27 mouse cellular contexts compared by ENCODE assay signal in genomic region chr16:38609092-38609491, GRCm38 (mm10). TPM values are rescaled to one million over a fixed set of nuclear protein-coding genes. Genes with fewer than 3 reads are reported as not detected.
DNase-seq lines count a peak whose midpoint lies in the region; ATAC-seq and TF ChIP-seq lines count a peak whose summit lies in the region.
"Had no signal": no experiment of that assay in that cellular context is flagged by ENCODE, and none has a peak within 500 bp of the region (broad histone marks: within the 10 kb centered on the region; RNA-seq: fewer than 3 reads in every experiment).

No protein-coding gene starts in this region.

- WGBS in hindbrain, embryonic 10.5 days, result 64% methylated on average over 18 of the region's 18 CpGs
- 73% methylated on average over 18 of the region's 18 CpGs for WGBS in hindbrain, postnatal 0 days
- 80% methylated on average over 18 of the region's 18 CpGs for WGBS in forebrain, postnatal 0 days

- no peak overlapping the region for H3K4me3 ChIP-seq in hindbrain, embryonic 10.5 days
- no peak overlapping the region for H3K4me3 ChIP-seq in hindbrain, postnatal 0 days (ENCODE audit: low read length)
- H3K4me3 ChIP-seq in ES-E14 (ENCODE audit: insufficient read depth in 1 of 2, low read depth in 1 of 2, low read length in 2 of 2, poor library complexity in 1 of 2, severe bottlenecking in 1 of 2), result peak overlapping the region; percentile 43 to 45
- no peak overlapping the region for H3K4me3 ChIP-seq in forebrain, postnatal 0 days (ENCODE audit: low read depth, low read length)
- H3K4me3 ChIP-seq: embryonic facial prominence, embryonic 13.5 days; erythroblast, embryonic 14.5 days; forebrain, embryonic 12.5 days; limb, embryonic 13.5 days; liver, embryonic 12.5 days had no signal

- no peaks in the 10 kb centered on the region for H3K27me3 ChIP-seq in hindbrain, embryonic 10.5 days (ENCODE audit: insufficient read depth, poor library complexity, severe bottlenecking)
- H3K27me3 ChIP-seq in hindbrain, postnatal 0 days (ENCODE audit: insufficient read depth, low read length), result no peaks in the 10 kb centered on the region
- H3K27me3 ChIP-seq in forebrain, postnatal 0 days (ENCODE audit: insufficient read depth, low read length), result no peaks in the 10 kb centered on the region
- H3K27me3 ChIP-seq: embryonic facial prominence, embryonic 13.5 days; forebrain, embryonic 12.5 days; limb, embryonic 13.5 days; liver, embryonic 12.5 days had no signal

- no peak for TF ChIP-seq CTCF in hindbrain, postnatal 0 days (IDR thresholded peaks at IDR 0.05; ENCODE audit: low read depth)
- no peak for TF ChIP-seq CTCF in forebrain, postnatal 0 days (IDR thresholded peaks at IDR 0.05; ENCODE audit: low read depth)

- peak; percentile 14 for DNase-seq in hindbrain, embryonic 10.5 days (ENCODE audit: low spot score)
- DNase-seq in hindbrain, postnatal 0 days (ENCODE audit: low spot score), result no peak
- peak; percentile 10 to 19 for DNase-seq in kidney, postnatal 4 days
- DNase-seq in kidney, adult 9 months, result no peak
- DNase-seq in ES-E14 (ENCODE audit: low read depth, low spot score), result no peak
- DNase-seq in gastrocnemius, adult 18-20 months (ENCODE audit: low spot score), result no peak
- DNase-seq in forebrain, postnatal 0 days, result no peak
- DNase-seq: adrenal gland, adult 8-10 months; cerebellum, adult 2 months; cerebellum, postnatal 14 days; heart, postnatal 14 days; kidney, postnatal 14 days; liver, postnatal 0 days; lung, postnatal 4 days; right cerebral cortex, postnatal 25 days; spleen, adult 18-20 months; thymus, adult 2 months; thymus, postnatal 36 days had no signal

- H3K36me3 ChIP-seq in hindbrain, embryonic 10.5 days, result peaks cover 35% of the 10 kb centered on the region
- H3K36me3 ChIP-seq in hindbrain, postnatal 0 days (ENCODE audit: insufficient read depth, low read length), result no peaks in the 10 kb centered on the region; the same call in 1 of the 2 replicates
- no peaks in the 10 kb centered on the region for H3K36me3 ChIP-seq in ES-E14 (ENCODE audit: control insufficient read depth, insufficient read depth, low read length, poor library complexity, severe bottlenecking)
- no peaks in the 10 kb centered on the region for H3K36me3 ChIP-seq in forebrain, postnatal 0 days (ENCODE audit: insufficient read depth)
- H3K36me3 ChIP-seq: forebrain, embryonic 12.5 days had no signal

- no peak overlapping the region for H3K27ac ChIP-seq in hindbrain, embryonic 10.5 days
- H3K27ac ChIP-seq in hindbrain, postnatal 0 days, result no peak overlapping the region
- H3K27ac ChIP-seq in ES-E14 (ENCODE audit: insufficient read depth, low read depth, low read length, poor library complexity, severe bottlenecking), result no peak overlapping the region
- no peak overlapping the region for H3K27ac ChIP-seq in forebrain, postnatal 0 days (ENCODE audit: low read depth, low read length)
- H3K27ac ChIP-seq: embryonic facial prominence, embryonic 13.5 days; forebrain, embryonic 12.5 days; limb, embryonic 13.5 days; liver, embryonic 12.5 days had no signal

- ATAC-seq in hindbrain, postnatal 0 days, result no peak
- ATAC-seq in erythroid progenitor cell, adult 5-6 weeks (replicated peaks; ENCODE audit: low FRiP score, poor library complexity, severe bottlenecking), result 0 out of 2 replicates have a peak, but pooled peaks have one; percentile 30
- no peak for ATAC-seq in forebrain, postnatal 0 days
- ATAC-seq: hindbrain, embryonic 16.5 days; intestine, embryonic 16.5 days; liver, embryonic 12.5 days; liver, postnatal 0 days; midbrain, embryonic 16.5 days had no signal

- H3K9me3 ChIP-seq in hindbrain, embryonic 10.5 days, result peaks cover 9% of the 10 kb centered on the region
- no peaks in the 10 kb centered on the region for H3K9me3 ChIP-seq in hindbrain, postnatal 0 days (ENCODE audit: low read length)
- no peaks in the 10 kb centered on the region for H3K9me3 ChIP-seq in ES-E14 (ENCODE audit: control insufficient read depth, insufficient read depth, low read depth, low read length)
- no peaks in the 10 kb centered on the region for H3K9me3 ChIP-seq in forebrain, postnatal 0 days (ENCODE audit: low read length)
- H3K9me3 ChIP-seq: embryonic facial prominence, embryonic 13.5 days had no signal

- H3K4me1 ChIP-seq in hindbrain, embryonic 10.5 days (replicated peaks), result no peaks in the 10 kb centered on the region
- H3K4me1 ChIP-seq in hindbrain, postnatal 0 days (ENCODE audit: insufficient read depth, low read length), result no peaks in the 10 kb centered on the region
- H3K4me1 ChIP-seq in ES-E14 (ENCODE audit: control insufficient read depth in 2 of 2, insufficient read depth in 2 of 2, low read length in 2 of 2, poor library complexity in 1 of 2), result no peaks in the 10 kb centered on the region
- no peaks in the 10 kb centered on the region for H3K4me1 ChIP-seq in forebrain, postnatal 0 days (ENCODE audit: insufficient read depth)
- H3K4me1 ChIP-seq: forebrain, embryonic 12.5 days; liver, embryonic 12.5 days had no signal

- H3K9ac ChIP-seq in hindbrain, postnatal 0 days (replicated peaks; ENCODE audit: low read length), result no peak overlapping the region
- H3K9ac ChIP-seq in ES-E14 (ENCODE audit: insufficient read depth, low read depth, low read length, poor library complexity, severe bottlenecking), result peak overlapping the region; percentile 40
- no peak overlapping the region for H3K9ac ChIP-seq in forebrain, postnatal 0 days
- H3K9ac ChIP-seq: embryonic facial prominence, embryonic 13.5 days; forebrain, embryonic 12.5 days; limb, embryonic 13.5 days; liver, embryonic 12.5 days; liver, postnatal 0 days had no signal

- H3K4me2 ChIP-seq in hindbrain, postnatal 0 days (ENCODE audit: low read depth, low read length), result no peak overlapping the region
- no peak overlapping the region for H3K4me2 ChIP-seq in forebrain, postnatal 0 days (ENCODE audit: low read depth)
- H3K4me2 ChIP-seq: embryonic facial prominence, embryonic 13.5 days; forebrain, embryonic 12.5 days; limb, embryonic 13.5 days; liver, embryonic 12.5 days had no signal

- in situ Hi-C loops in ES-E14 (cut with MboI; ENCODE audit: low sequenced_read_pairs in 2 of 2, unreplicated experiment in 2 of 2), result no loop called here

TF ChIP-seq in ES-E14, 5 proteins besides CTCF, POLR2A, EP300 and RAD21:
- TF ChIP-seq MAFK (IDR thresholded peaks at IDR 0.05; ENCODE audit: insufficient read depth, low read depth, low read length), result no peak
- TF ChIP-seq HCFC1 (IDR thresholded peaks at IDR 0.05; ENCODE audit: borderline replicate concordance, insufficient read depth, low read length), result no peak
- no peak for TF ChIP-seq ZC3H11A (IDR thresholded peaks at IDR 0.05; ENCODE audit: borderline replicate concordance, low read depth, low read length)
- no peak for TF ChIP-seq CHD2 (IDR thresholded peaks at IDR 0.05; ENCODE audit: low read depth, low read length)
- no peak for TF ChIP-seq ZNF384 (IDR thresholded peaks at IDR 0.05; ENCODE audit: low read depth, low read length)

RNA-seq across cellular contexts. Expression of gene Tmem39a, which starts 50.6 kb away (rescaled TPM):
- 69.4 and 92.4 TPM in 2 replicates for polyA plus RNA-seq in hindbrain, embryonic 10.5 days (2016; fragmentation: Nextera tagmentation; extraction: Ambion mirVana)
- 13.5 and 27.2 TPM in 2 replicates for total RNA-seq in hindbrain, postnatal 0 days (2014; rRNA removed)
- polyA plus RNA-seq in hindbrain, postnatal 0 days (2015; fragmentation: Nextera tagmentation; extraction: Ambion mirVana), result 15.4 and 17.6 TPM in 2 replicates
- total RNA-seq in ES-E14 (2012; rRNA removed), result 124 and 141 TPM in 2 replicates
- total RNA-seq in erythroid progenitor cell, adult 5-6 weeks (2015; ENCODE audit: low replicate concordance), result 28.5 and 33.9 TPM in 2 replicates
- 5.3 and 16.8 TPM in 2 replicates for total RNA-seq in erythroid progenitor cell, adult 5-6 weeks (2017; ENCODE audit: low replicate concordance)
- total RNA-seq in gastrocnemius, adult 18-20 months (2021), result 10 to 100 TPM; 13.4 to 16.7 TPM
- total RNA-seq in forebrain, postnatal 0 days (2014; rRNA removed), result 12.1 and 16.2 TPM in 2 replicates
- polyA plus RNA-seq in forebrain, postnatal 0 days (2015; fragmentation: Nextera tagmentation; extraction: Ambion mirVana), result 14.4 and 16.2 TPM in 2 replicates

RNA-seq across cellular contexts. Expression of gene Poglut1, which starts 59.0 kb away (rescaled TPM):
- polyA plus RNA-seq in hindbrain, embryonic 10.5 days (2016; fragmentation: Nextera tagmentation; extraction: Ambion mirVana), result 61.3 and 66.9 TPM in 2 replicates
- 35.8 and 48.5 TPM in 2 replicates for total RNA-seq in hindbrain, postnatal 0 days (2014; rRNA removed)
- polyA plus RNA-seq in hindbrain, postnatal 0 days (2015; fragmentation: Nextera tagmentation; extraction: Ambion mirVana), result 37.1 and 40.4 TPM in 2 replicates
- total RNA-seq in ES-E14 (2012; rRNA removed), result 76.6 and 89.7 TPM in 2 replicates
- total RNA-seq in erythroid progenitor cell, adult 5-6 weeks (2015; ENCODE audit: low replicate concordance), result 2.9 and 10.8 TPM in 2 replicates
- total RNA-seq in erythroid progenitor cell, adult 5-6 weeks (2017; ENCODE audit: low replicate concordance), result 5.3 TPM in 1 of 2 replicates, not detected in the other
- 1 to 10 TPM; 7.5 to 9.4 TPM for total RNA-seq in gastrocnemius, adult 18-20 months (2021)
- total RNA-seq in forebrain, postnatal 0 days (2014; rRNA removed), result 38.4 and 47.5 TPM in 2 replicates
- 29.8 and 36.5 TPM in 2 replicates for polyA plus RNA-seq in forebrain, postnatal 0 days (2015; fragmentation: Nextera tagmentation; extraction: Ambion mirVana)

Comparison
In these comparisons a context has a peak if more than half of its experiments do, and no peak if none do; other contexts are left out.
1. DNase-seq: peak in hindbrain, embryonic 10.5 days (single experiment) and kidney, postnatal 4 days (2 of 2); none in hindbrain, postnatal 0 days (single experiment), kidney, adult 9 months (single experiment), ES-E14 (single experiment), gastrocnemius, adult 18-20 months (single experiment) and forebrain, postnatal 0 days (single experiment).
2. H3K4me3 ChIP-seq: peak in ES-E14 (2 of 2); none in hindbrain, embryonic 10.5 days (single experiment), hindbrain, postnatal 0 days (single experiment) and forebrain, postnatal 0 days (single experiment).